Mouse (Mus musculus) kidney, adult 11 months (tissue): ENCODE data around the gene Pced1b.

Source experiments
- DNase-seq: peaks from one replicate; pipeline ENCODE4 v3.0.0; 2022

Gene Pced1b

GRCm38 (mm10) chr15:97407496-97408454 is 160.9 kb downstream of the Pced1b start:
- DNase-seq: no peak

- DNase-seq: no peak
Measured at GRCm38 (mm10) chr15:97411136-97411535, 164.2 kb downstream of the Pced1b start.

- DNase-seq: no peak
Measured at GRCm38 (mm10) chr15:97411671-97412070, 164.8 kb downstream of the Pced1b start.

- no peak for DNase-seq
Measured at GRCm38 (mm10) chr15:97412308-97412707, 165.4 kb downstream of the Pced1b start.

DNA sequence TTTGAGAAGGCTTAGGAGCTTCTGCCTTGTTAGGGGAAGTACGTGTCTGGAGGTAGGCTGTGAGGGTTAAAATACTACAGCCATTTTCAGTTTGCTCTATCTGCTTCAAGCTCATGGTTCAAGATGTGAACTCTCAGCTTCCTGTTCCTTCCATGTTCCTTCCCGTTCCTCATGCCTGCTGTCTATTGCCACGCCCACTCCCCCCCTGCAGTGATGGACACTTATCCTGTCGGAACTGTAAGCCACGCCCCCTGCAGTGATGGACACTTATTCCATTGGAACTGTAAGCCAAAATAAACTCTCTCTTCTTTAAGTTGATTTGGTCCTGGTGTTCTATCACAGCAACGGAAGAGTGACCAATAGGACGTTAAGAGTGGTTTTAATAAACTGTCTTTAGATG is 166.0 kb downstream of the Pced1b start:
- no peak for DNase-seq

DNA sequence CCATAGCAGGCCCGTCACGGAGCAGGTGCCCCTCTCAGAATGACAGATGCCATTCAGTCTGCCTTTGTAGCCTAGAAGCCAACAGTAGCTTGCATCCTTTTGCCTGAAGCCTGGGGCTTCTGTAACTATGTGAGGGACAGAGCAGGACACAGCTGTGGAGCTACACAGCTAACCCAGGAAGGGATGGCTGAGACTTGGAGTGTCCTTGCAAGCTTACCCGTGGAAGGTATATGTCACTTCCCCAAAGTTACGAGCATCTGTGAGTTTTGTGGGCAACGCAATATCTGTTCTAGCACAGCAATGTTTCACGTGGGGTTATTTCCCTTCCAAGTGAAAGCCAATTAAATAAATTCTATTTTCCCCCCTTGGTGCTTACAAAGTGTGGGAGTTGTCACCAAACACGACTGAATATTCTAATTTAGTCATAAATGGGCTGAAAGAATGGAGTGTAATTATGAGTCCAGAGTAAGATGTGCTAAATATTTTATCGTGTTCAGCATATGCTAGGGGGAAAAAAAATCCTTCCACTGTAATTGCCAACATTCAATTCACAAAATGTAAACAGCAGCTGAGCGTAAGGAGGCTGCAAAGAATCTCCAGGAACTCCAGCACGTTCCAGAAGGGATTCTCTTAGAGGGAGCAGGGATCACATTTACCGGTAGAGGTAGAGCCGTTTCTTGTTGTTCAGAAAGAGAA is 168.0 kb downstream of the Pced1b start:
- no peak for DNase-seq

DNA sequence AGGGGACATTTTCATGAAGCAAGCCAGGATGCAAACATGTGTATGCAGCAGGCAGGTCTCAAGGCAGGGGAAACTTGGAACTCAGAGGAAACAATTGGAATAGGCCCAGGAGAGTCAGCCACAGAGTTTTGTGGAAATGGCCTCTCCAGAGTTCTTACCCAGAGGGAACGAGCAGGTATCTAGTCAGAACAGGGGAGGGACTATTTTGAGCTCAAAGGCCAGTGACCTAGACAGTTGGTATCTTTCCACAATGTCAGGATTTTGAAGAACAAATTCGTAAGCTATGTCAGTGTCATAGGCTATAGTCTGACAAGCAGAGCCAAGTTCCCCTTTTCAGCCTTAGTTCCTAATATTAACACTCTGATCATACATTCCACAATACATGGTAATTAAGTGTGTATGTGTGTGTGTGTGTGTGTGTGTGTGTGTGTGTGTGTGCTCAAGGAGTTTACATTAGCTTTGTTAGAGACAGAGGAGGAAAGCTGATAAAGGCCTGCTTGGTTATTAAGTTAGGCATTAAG is 168.6 kb downstream of the Pced1b start:
- no peak for DNase-seq

- no peak for DNase-seq
Measured at GRCm38 (mm10) chr15:97420292-97420691, 173.4 kb downstream of the Pced1b start.

- DNase-seq: peak; percentile 28
Measured at GRCm38 (mm10) chr15:97421533-97421932, 174.6 kb downstream of the Pced1b start.

GRCm38 (mm10) chr15:97422212-97422944 is 175.5 kb downstream of the Pced1b start:
- no peak for DNase-seq

DNA sequence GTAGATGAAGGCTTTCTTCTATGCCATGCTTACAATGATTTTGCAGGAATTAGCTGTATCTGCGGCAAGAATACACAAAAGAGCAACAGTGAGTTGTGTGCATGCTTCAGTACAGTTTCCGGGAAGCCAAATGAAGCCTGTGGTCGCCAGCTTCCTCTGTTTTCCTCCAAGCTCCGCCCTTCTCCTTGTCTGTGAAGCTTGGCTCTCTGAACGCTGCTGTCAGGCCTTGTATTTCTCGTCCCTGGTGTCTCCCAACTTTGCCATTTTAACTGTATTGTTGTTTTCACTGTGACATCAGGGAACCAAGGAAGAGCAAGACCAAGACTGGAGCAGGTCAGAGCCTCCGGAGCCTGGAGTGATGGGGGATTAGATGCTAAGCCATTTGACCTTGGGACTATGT is 177.5 kb downstream of the Pced1b start:
- no peak for DNase-seq

DNA sequence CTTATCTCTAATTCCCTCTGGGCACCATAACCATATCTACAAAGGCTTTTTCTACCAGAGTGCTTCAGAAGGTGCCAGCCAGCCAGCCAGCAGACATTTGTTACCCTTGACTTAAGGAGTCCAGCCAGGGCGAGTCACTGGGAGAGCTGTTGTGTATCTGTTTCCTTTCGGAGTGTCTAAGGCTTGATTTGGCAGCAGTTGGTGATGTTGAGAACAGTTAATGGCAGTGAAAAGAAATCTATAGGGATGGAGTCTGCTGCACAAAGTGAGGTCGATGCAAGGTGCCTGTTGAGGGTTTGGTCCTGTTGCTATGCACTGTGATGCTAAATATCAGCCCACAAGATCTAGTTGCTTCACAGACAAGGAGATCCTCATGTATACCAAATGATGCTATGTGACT is 178.1 kb downstream of the Pced1b start:
- no peak for DNase-seq

- DNase-seq: peak; percentile 21
Measured at GRCm38 (mm10) chr15:97429201-97429900, 182.4 kb downstream of the Pced1b start.

- no peak for DNase-seq
Measured at GRCm38 (mm10) chr15:97431533-97431932, 184.6 kb downstream of the Pced1b start.

DNA sequence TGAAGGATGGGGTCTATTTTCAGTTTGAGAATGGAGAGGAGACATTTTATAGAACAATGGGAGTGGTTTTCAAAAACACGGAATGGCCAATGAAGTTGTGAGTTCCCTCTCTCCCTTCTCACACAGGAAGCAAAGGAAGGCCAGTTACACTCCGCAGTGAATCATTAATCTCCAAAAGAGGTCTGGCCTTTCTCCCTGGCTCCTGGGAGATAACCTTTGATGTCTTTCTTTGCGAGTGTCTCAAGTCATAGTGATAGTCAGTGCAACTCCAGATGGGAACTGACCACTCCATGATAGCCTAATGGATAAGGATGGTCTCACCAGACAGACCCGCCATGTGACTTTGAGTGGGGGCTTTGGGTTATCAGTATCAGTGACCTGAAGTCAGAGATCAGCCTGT is 185.3 kb downstream of the Pced1b start:
- no peak for DNase-seq
